Mouse (Mus musculus): ENCODE measurements around the gene Plekhh2.

The Plekhh2 gene

GRCm38 (mm10) chr17:84576621-84577293 is 65.1 kb downstream of the Plekhh2 start:
- WGBS = 90% methylated on average over 16 of the region's 16 CpGs

GRCm38 (mm10) chr17:84579249-84579648 is 67.6 kb downstream of the Plekhh2 start:
- 62% methylated on average over 8 of the region's 8 CpGs for WGBS

GRCm38 (mm10) chr17:84579817-84580216 is 68.1 kb downstream of the Plekhh2 start:
- WGBS = 95% methylated on average over 10 of the region's 10 CpGs

GRCm38 (mm10) chr17:84580821-84581220 is 69.1 kb downstream of the Plekhh2 start:
- WGBS = 75% methylated on average over 8 of the region's 8 CpGs

- 54% methylated on average over 8 of the region's 8 CpGs for WGBS
Observed at GRCm38 (mm10) chr17:84581740-84582414, 70.2 kb downstream of the Plekhh2 start.

GRCm38 (mm10) chr17:84584107-84584506 is 72.4 kb downstream of the Plekhh2 start:
- 84% methylated on average over 9 of the region's 9 CpGs for WGBS

- WGBS = 48% methylated on average over 8 of the region's 8 CpGs
Observed at GRCm38 (mm10) chr17:84585104-84585503, 73.4 kb downstream of the Plekhh2 start.

- WGBS = 96% methylated on average over 7 of the region's 7 CpGs
Observed at GRCm38 (mm10) chr17:84590065-84590464, 78.4 kb downstream of the Plekhh2 start.

- 91% methylated on average over 16 of the region's 16 CpGs for WGBS
Observed at GRCm38 (mm10) chr17:84591431-84592150, 79.9 kb downstream of the Plekhh2 start.

GRCm38 (mm10) chr17:84596015-84596441 is 84.3 kb downstream of the Plekhh2 start:
- 41% methylated on average over 10 of the region's 10 CpGs for WGBS

GRCm38 (mm10) chr17:84596501-84596900 is 84.8 kb downstream of the Plekhh2 start:
- WGBS = 40% methylated on average over 7 of the region's 7 CpGs

GRCm38 (mm10) chr17:84597859-84598258 is 86.2 kb downstream of the Plekhh2 start:
- WGBS = 96% methylated on average over 12 of the region's 12 CpGs

GRCm38 (mm10) chr17:84598928-84599327 is 87.2 kb downstream of the Plekhh2 start:
- 94% methylated on average over 7 of the region's 7 CpGs for WGBS

GRCm38 (mm10) chr17:84600051-84600983 is 88.6 kb downstream of the Plekhh2 start:
- WGBS = 61% methylated on average over 9 of the region's 9 CpGs

- WGBS = 68% methylated on average over 5 of the region's 5 CpGs
Observed at GRCm38 (mm10) chr17:84601805-84602204, 90.1 kb downstream of the Plekhh2 start.

- 41% methylated on average over 9 of the region's 9 CpGs for whole genome bisulfite sequencing
Observed at GRCm38 (mm10) chr17:84603202-84603627, 91.5 kb downstream of the Plekhh2 start.

- 86% methylated on average over 10 of the region's 10 CpGs for WGBS
Observed at GRCm38 (mm10) chr17:84603709-84604420, 92.2 kb downstream of the Plekhh2 start.

GRCm38 (mm10) chr17:84606976-84607375 is 95.3 kb downstream of the Plekhh2 start:
- 66% methylated on average over 13 of the region's 13 CpGs for WGBS

GRCm38 (mm10) chr17:84607617-84608016 is 95.9 kb downstream of the Plekhh2 start:
- WGBS = 72% methylated on average over 5 of the region's 5 CpGs

GRCm38 (mm10) chr17:84608606-84609005 is 96.9 kb downstream of the Plekhh2 start:
- WGBS = 95% methylated on average over 4 of the region's 4 CpGs

- 92% methylated on average over 9 of the region's 9 CpGs for WGBS
Observed at GRCm38 (mm10) chr17:84611500-84611899, 99.8 kb downstream of the Plekhh2 start.

Data from cerebral cortex, adult 2 months (tissue).